Mouse (Mus musculus): ENCODE data around the gene Dppa3. TPM values are rescaled to one million over a fixed set of nuclear protein-coding genes. Genes with fewer than 3 reads are reported as not detected.

Dppa3 gene
- not detected for total RNA-seq (2022)

GRCm38 (mm10) chr6:122626110-122626509, at the start of gene Dppa3:
TSS of gene Dppa3 (plus strand) at chr6:122626410.
- DNase-seq (ENCODE audit: low spot score in 2 of 2), result no peak

- no peak for DNase-seq (ENCODE audit: low spot score in 2 of 2)
These were observed 49.2 kb upstream of the Dppa3 start for GRCm38 (mm10) chr6:122577030-122577429.

GRCm38 (mm10) chr6:122579086-122579485, 47.1 kb upstream of the Dppa3 start:
- no peak for DNase-seq (ENCODE audit: low spot score in 2 of 2)

- DNase-seq (ENCODE audit: low spot score in 2 of 2), result no peak
These were observed 35.0 kb upstream of the Dppa3 start for GRCm38 (mm10) chr6:122591027-122591758.

- no peak for DNase-seq (ENCODE audit: low spot score in 2 of 2)
These were observed 33.3 kb upstream of the Dppa3 start for GRCm38 (mm10) chr6:122592905-122593304.

GRCm38 (mm10) chr6:122595637-122596036, 30.6 kb upstream of the Dppa3 start:
- DNase-seq (ENCODE audit: low spot score in 2 of 2), result no peak

- no peak for DNase-seq (ENCODE audit: low spot score in 2 of 2)
These were observed 29.6 kb upstream of the Dppa3 start for GRCm38 (mm10) chr6:122596608-122597007.

GRCm38 (mm10) chr6:122598014-122598413, 28.2 kb upstream of the Dppa3 start:
- DNase-seq (ENCODE audit: low spot score in 2 of 2), result no peak

- DNase-seq (ENCODE audit: low spot score in 2 of 2), result no peak
These were observed 27.8 kb upstream of the Dppa3 start for GRCm38 (mm10) chr6:122598436-122598835.

GRCm38 (mm10) chr6:122599054-122599737, 27.0 kb upstream of the Dppa3 start:
- DNase-seq (ENCODE audit: low spot score in 2 of 2), result no peak

- no peak for DNase-seq (ENCODE audit: low spot score in 2 of 2)
These were observed 26.1 kb upstream of the Dppa3 start for GRCm38 (mm10) chr6:122600066-122600646.

GRCm38 (mm10) chr6:122601031-122601430, 25.2 kb upstream of the Dppa3 start:
- no peak for DNase-seq (ENCODE audit: low spot score in 2 of 2)

GRCm38 (mm10) chr6:122601615-122602014, 24.6 kb upstream of the Dppa3 start:
- no peak for DNase-seq (ENCODE audit: low spot score in 2 of 2)

- peak; percentile 6 to 28 for DNase-seq (ENCODE audit: low spot score in 2 of 2)
These were observed 23.8 kb upstream of the Dppa3 start, which contains the start of gene Apobec1 for GRCm38 (mm10) chr6:122602242-122602991. TSS of gene Apobec1 (minus strand) at chr6:122602444.

- DNase-seq (ENCODE audit: low spot score in 2 of 2), result no peak
These were observed 23.3 kb upstream of the Dppa3 start for GRCm38 (mm10) chr6:122602992-122603322.

GRCm38 (mm10) chr6:122604260-122604659, 21.9 kb upstream of the Dppa3 start:
- no peak for DNase-seq (ENCODE audit: low spot score in 2 of 2)

- no peak for DNase-seq (ENCODE audit: low spot score in 2 of 2)
These were observed 20.7 kb upstream of the Dppa3 start for GRCm38 (mm10) chr6:122605483-122605882.

- DNase-seq (ENCODE audit: low spot score in 2 of 2), result no peak
These were observed 19.5 kb upstream of the Dppa3 start for GRCm38 (mm10) chr6:122606661-122607060.

GRCm38 (mm10) chr6:122607700-122608099, 18.5 kb upstream of the Dppa3 start:
- no peak for DNase-seq (ENCODE audit: low spot score in 2 of 2)

GRCm38 (mm10) chr6:122608434-122609376, 17.5 kb upstream of the Dppa3 start:
- no peak for DNase-seq (ENCODE audit: low spot score in 2 of 2)

- DNase-seq (ENCODE audit: low spot score in 2 of 2), result no peak
These were observed 16.9 kb upstream of the Dppa3 start for GRCm38 (mm10) chr6:122609377-122609728.
